Mouse (Mus musculus): ENCODE measurements around the gene Med12l. TPM values are rescaled to one million over a fixed set of nuclear protein-coding genes. Genes with fewer than 3 reads are reported as not detected.

Med12l gene
- polyA plus RNA-seq, 1 experiment from 2014 or later, result 1.4 TPM

- no peak overlapping the region for H3K9ac ChIP-seq (ENCODE audit: low read length)
- H3K27me3 ChIP-seq (ENCODE audit: control insufficient read depth, insufficient read depth, low read depth, low read length), result no peaks in the 10 kb centered on the region
- peaks cover 10% of the 10 kb centered on the region for H3K4me1 ChIP-seq (replicated peaks; ENCODE audit: control insufficient read depth, insufficient read depth, low read length)
- H3K27ac ChIP-seq (ENCODE audit: low read length), result peak overlapping the region; percentile 73
- WGBS, result 52% methylated on average over 8 of the region's 8 CpGs
- ATAC-seq (ENCODE audit: low read depth), result peak; percentile 90
- no peaks in the 10 kb centered on the region for H3K9me3 ChIP-seq (ENCODE audit: control insufficient read depth, low read length)
- H3K4me2 ChIP-seq (ENCODE audit: low read depth, low read length), result no peak overlapping the region
- H3K36me3 ChIP-seq (ENCODE audit: control insufficient read depth, insufficient read depth, low read length), result no peaks in the 10 kb centered on the region
- H3K4me3 ChIP-seq (ENCODE audit: low read length), result no peak overlapping the region
Observed at GRCm38 (mm10) chr3:59203802-59204520, 198.3 kb downstream of the Med12l start.

GRCm38 (mm10) chr3:59204719-59205503 is 199.3 kb downstream of the Med12l start:
- peak overlapping the region; percentile 73 for H3K27ac ChIP-seq (ENCODE audit: low read length)
- 36% methylated on average over 11 of the region's 11 CpGs for WGBS
- H3K36me3 ChIP-seq (ENCODE audit: control insufficient read depth, insufficient read depth, low read length), result no peaks in the 10 kb centered on the region
- H3K9me3 ChIP-seq (ENCODE audit: control insufficient read depth, low read length), result no peaks in the 10 kb centered on the region
- no peaks in the 10 kb centered on the region for H3K27me3 ChIP-seq (ENCODE audit: control insufficient read depth, insufficient read depth, low read depth, low read length)
- H3K4me1 ChIP-seq (replicated peaks; ENCODE audit: control insufficient read depth, insufficient read depth, low read length), result peaks cover 10% of the 10 kb centered on the region
- no peak for ATAC-seq (ENCODE audit: low read depth)
- no peak overlapping the region for H3K9ac ChIP-seq (ENCODE audit: low read length)
- H3K4me3 ChIP-seq (ENCODE audit: low read length), result no peak overlapping the region
- H3K4me2 ChIP-seq (ENCODE audit: low read depth, low read length), result no peak overlapping the region

GRCm38 (mm10) chr3:59205941-59206340 is 200.3 kb downstream of the Med12l start:
- H3K4me3 ChIP-seq (ENCODE audit: low read length), result no peak overlapping the region
- no peak overlapping the region for H3K9ac ChIP-seq (ENCODE audit: low read length)
- H3K4me2 ChIP-seq (ENCODE audit: low read depth, low read length), result no peak overlapping the region
- H3K36me3 ChIP-seq (ENCODE audit: control insufficient read depth, insufficient read depth, low read length), result no peaks in the 10 kb centered on the region
- no peak for ATAC-seq (ENCODE audit: low read depth)
- H3K27ac ChIP-seq (ENCODE audit: low read length), result no peak overlapping the region
- H3K27me3 ChIP-seq (ENCODE audit: control insufficient read depth, insufficient read depth, low read depth, low read length), result no peaks in the 10 kb centered on the region
- H3K9me3 ChIP-seq (ENCODE audit: control insufficient read depth, low read length), result no peaks in the 10 kb centered on the region
- H3K4me1 ChIP-seq (replicated peaks; ENCODE audit: control insufficient read depth, insufficient read depth, low read length), result peaks cover 10% of the 10 kb centered on the region
- 69% methylated on average over 4 of the region's 4 CpGs for WGBS

- ATAC-seq (ENCODE audit: low read depth), result peak; percentile 27; the same call in 1 of the 2 replicates
Observed at GRCm38 (mm10) chr3:59208650-59209548, 203.3 kb downstream of the Med12l start.

GRCm38 (mm10) chr3:59210089-59210488 is 204.5 kb downstream of the Med12l start:
- Histone ChIP-seq H3K4me2 (ENCODE audit: low read depth, low read length) (no peak overlapping the region), H3K36me3 (ENCODE audit: control insufficient read depth, insufficient read depth, low read length) (no peaks in the 10 kb centered on the region), H3K27ac (ENCODE audit: low read length) (no peak overlapping the region), H3K9me3 (ENCODE audit: control insufficient read depth, low read length) (no peaks in the 10 kb centered on the region), H3K4me3 (ENCODE audit: low read length) (no peak overlapping the region), H3K4me1 (replicated peaks; ENCODE audit: control insufficient read depth, insufficient read depth, low read length) (peaks cover 3% of the 10 kb centered on the region), H3K9ac (ENCODE audit: low read length) (no peak overlapping the region), H3K27me3 (ENCODE audit: control insufficient read depth, insufficient read depth, low read depth, low read length) (no peaks in the 10 kb centered on the region)
- WGBS, result 46% methylated on average over 8 of the region's 8 CpGs
- no peak for ATAC-seq (ENCODE audit: low read depth)

More at GRCm38 (mm10) chr3:59208650-59209548, 203.3 kb downstream of the Med12l start:
- H3K4me3 ChIP-seq (ENCODE audit: low read length), result no peak overlapping the region
- no peak overlapping the region for H3K9ac ChIP-seq (ENCODE audit: low read length)
- WGBS, result 62% methylated on average over 4 of the region's 4 CpGs
- H3K27ac ChIP-seq (ENCODE audit: low read length), result no peak overlapping the region
- H3K36me3 ChIP-seq (ENCODE audit: control insufficient read depth, insufficient read depth, low read length), result no peaks in the 10 kb centered on the region
- H3K9me3 ChIP-seq (ENCODE audit: control insufficient read depth, low read length), result no peaks in the 10 kb centered on the region
- peaks cover 13% of the 10 kb centered on the region for H3K4me1 ChIP-seq (replicated peaks; ENCODE audit: control insufficient read depth, insufficient read depth, low read length)
- no peak overlapping the region for H3K4me2 ChIP-seq (ENCODE audit: low read depth, low read length)
- H3K27me3 ChIP-seq (ENCODE audit: control insufficient read depth, insufficient read depth, low read depth, low read length), result no peaks in the 10 kb centered on the region

- ATAC-seq (ENCODE audit: low read depth), result no peak
- Histone ChIP-seq H3K4me2 (ENCODE audit: low read depth, low read length) (no peak within 1 kb of the TSS), H3K9ac (ENCODE audit: low read length) (no peak within 1 kb of the TSS), H3K27me3 (ENCODE audit: control insufficient read depth, insufficient read depth, low read depth, low read length) (no peaks in the 10 kb centered on the region), H3K4me1 (replicated peaks; ENCODE audit: control insufficient read depth, insufficient read depth, low read length) (peaks cover 3% of the 10 kb centered on the region; the same call in 1 of the 2 replicates), H3K9me3 (ENCODE audit: control insufficient read depth, low read length) (no peaks in the 10 kb centered on the region), H3K4me3 (ENCODE audit: low read length) (no peak within 1 kb of the TSS), H3K36me3 (ENCODE audit: control insufficient read depth, insufficient read depth, low read length) (no peaks in the 10 kb centered on the region), H3K27ac (ENCODE audit: low read length) (no peak within 1 kb of the TSS)
- WGBS, result 88% methylated on average over 6 of the region's 6 CpGs
Observed at GRCm38 (mm10) chr3:59210727-59211126, 205.1 kb downstream of the Med12l start, which contains the start of gene P2ry13. Gene P2ry13, minus strand, starts transcription at chr3:59210882.

GRCm38 (mm10) chr3:59211784-59212183 is 206.2 kb downstream of the Med12l start:
- Histone ChIP-seq H3K9ac (ENCODE audit: low read length) (no peak overlapping the region), H3K36me3 (ENCODE audit: control insufficient read depth, insufficient read depth, low read length) (no peaks in the 10 kb centered on the region), H3K9me3 (ENCODE audit: control insufficient read depth, low read length) (no peaks in the 10 kb centered on the region), H3K27ac (ENCODE audit: low read length) (no peak overlapping the region), H3K4me2 (ENCODE audit: low read depth, low read length) (no peak overlapping the region), H3K27me3 (ENCODE audit: control insufficient read depth, insufficient read depth, low read depth, low read length) (no peaks in the 10 kb centered on the region), H3K4me3 (ENCODE audit: low read length) (no peak overlapping the region), H3K4me1 (replicated peaks; ENCODE audit: control insufficient read depth, insufficient read depth, low read length) (peaks cover 3% of the 10 kb centered on the region; the same call in 1 of the 2 replicates)
- 91% methylated on average over 8 of the region's 8 CpGs for WGBS
- ATAC-seq (ENCODE audit: low read depth), result no peak

- Histone ChIP-seq H3K36me3 (ENCODE audit: control insufficient read depth, insufficient read depth, low read length) (no peaks in the 10 kb centered on the region), H3K4me3 (ENCODE audit: low read length) (no peak overlapping the region), H3K9ac (ENCODE audit: low read length) (no peak overlapping the region), H3K27ac (ENCODE audit: low read length) (no peak overlapping the region), H3K4me2 (ENCODE audit: low read depth, low read length) (no peak overlapping the region), H3K4me1 (replicated peaks; ENCODE audit: control insufficient read depth, insufficient read depth, low read length) (peaks cover 3% of the 10 kb centered on the region; the same call in 1 of the 2 replicates), H3K9me3 (ENCODE audit: control insufficient read depth, low read length) (no peaks in the 10 kb centered on the region), H3K27me3 (ENCODE audit: control insufficient read depth, insufficient read depth, low read depth, low read length) (no peaks in the 10 kb centered on the region)
- ATAC-seq (ENCODE audit: low read depth), result no peak
Observed at GRCm38 (mm10) chr3:59212404-59212803, 206.8 kb downstream of the Med12l start.

All from lung, embryonic 16.5 days (tissue).